In genomic region chr10:61417046-61417445, GRCm38 (mm10) we compare ENCODE assay signal across 29 mouse cellular contexts. TPM values are rescaled to one million over a fixed set of nuclear protein-coding genes. Genes with fewer than 3 reads are reported as not detected.
"Had no signal": no experiment of that assay in that cellular context is flagged by ENCODE, and none has a peak within 500 bp of the region (broad histone marks: within the 10 kb centered on the region; RNA-seq: fewer than 3 reads in every experiment).

No protein-coding gene starts in this region.

- H3K9me3 ChIP-seq: heart, embryonic 10.5 days; heart, embryonic 12.5 days; hindbrain, embryonic 10.5 days; hindbrain, embryonic 12.5 days; kidney, embryonic 15.5 days; limb, embryonic 10.5 days; limb, embryonic 12.5 days; liver, embryonic 13.5 days; liver, embryonic 15.5 days had no signal

- DNase-seq: gastrocnemius, adult 2 months; gastrocnemius, postnatal 10 days; gastrocnemius, postnatal 25 days; heart, adult 18-20 months; heart, postnatal 10 days; heart, postnatal 4 days; kidney, adult 11 months; kidney, adult 2 months; kidney, adult 9 months; kidney, postnatal 25 days; kidney, postnatal 4 days; liver; liver, embryonic 13.5 days had no signal

- H3K27ac ChIP-seq: gastrocnemius, adult 2 months; heart, embryonic 10.5 days; hindbrain, embryonic 10.5 days; hindbrain, embryonic 12.5 days; hindbrain, embryonic 14.5 days; hindbrain, postnatal 0 days; kidney, embryonic 15.5 days; kidney, postnatal 0 days; layer of hippocampus, adult 2 months; left cerebral cortex, adult 2 months; limb, embryonic 10.5 days; limb, embryonic 12.5 days; liver, embryonic 13.5 days; liver, embryonic 15.5 days had no signal

- H3K4me3 ChIP-seq: gastrocnemius, adult 2 months; heart, embryonic 10.5 days; heart, embryonic 12.5 days; hindbrain, embryonic 12.5 days; kidney, embryonic 15.5 days; layer of hippocampus, adult 2 months; left cerebral cortex, adult 2 months; liver, embryonic 13.5 days; liver, embryonic 15.5 days had no signal

- H3K4me2 ChIP-seq: hindbrain, embryonic 12.5 days; liver, embryonic 15.5 days had no signal

- H3K9ac ChIP-seq: heart, embryonic 12.5 days; hindbrain, embryonic 12.5 days; hindbrain, embryonic 14.5 days; kidney, embryonic 15.5 days; limb, embryonic 12.5 days; liver, embryonic 13.5 days; liver, embryonic 15.5 days had no signal

- H3K36me3 ChIP-seq: heart, embryonic 10.5 days; heart, embryonic 12.5 days; hindbrain, embryonic 10.5 days; hindbrain, embryonic 12.5 days; kidney, embryonic 15.5 days; limb, embryonic 10.5 days; limb, embryonic 12.5 days; liver, embryonic 13.5 days; liver, embryonic 15.5 days had no signal

- ATAC-seq: intestine, embryonic 16.5 days had no signal

RNA-seq across cellular contexts. Expression of gene Nodal, which starts 0.7 kb away (rescaled TPM):
- total RNA-seq: gastrocnemius, postnatal 25 days; granulocyte monocyte progenitor cell, adult 5-6 weeks; heart, adult 18-20 months; layer of hippocampus, postnatal 10 days; left cerebral cortex, adult 2 months had no signal
- polyA plus RNA-seq: heart, embryonic 12.5 days; limb, embryonic 12.5 days had no signal

RNA-seq across cellular contexts. Expression of gene Pald1, which starts 33.7 kb away (rescaled TPM):
- total RNA-seq: granulocyte monocyte progenitor cell, adult 5-6 weeks had no signal
